Mouse (Mus musculus) heart, adult 2 months (tissue): ENCODE measurements around the gene Dpysl5. TPM values are rescaled to one million over a fixed set of nuclear protein-coding genes. Genes with fewer than 3 reads are reported as not detected.
"Not testable (repeated sequence)": the region's sequence is repeated elsewhere in the genome, so short reads cannot be mapped to it uniquely, and the experiment has no call there.

Experiments
- DNase-seq, 2 experiments: peaks; one replicate each; pipeline ENCODE4 v3.0.0; 2021
- H3K27ac ChIP-seq: fragments of 200-600 bp; 2 replicates; pipeline ENCODE4 v1.8.1; 2022
- H3K27me3 ChIP-seq: fragments of 200-500 bp; 2 replicates; pipeline ENCODE4 v1.6.1; 2012; ENCODE audit warnings: mild to moderate bottlenecking, low read length, inconsistent platforms, mixed read lengths; ENCODE audit not compliant: control insufficient read depth, insufficient read depth
- H3K36me3 ChIP-seq: fragments of 200-500 bp; 2 replicates; pipeline ENCODE4 v1.6.1; 2012; ENCODE audit warnings: low read length, inconsistent platforms; ENCODE audit not compliant: control insufficient read depth, insufficient read depth
- H3K4me1 ChIP-seq: fragments of 200-500 bp; 2 replicates; pipeline ENCODE4 v1.6.1; 2011; ENCODE audit warnings: low read length; ENCODE audit not compliant: control insufficient read depth, insufficient read depth
- H3K4me3 ChIP-seq: fragments of 200-600 bp; 2 replicates; pipeline ENCODE4 v1.8.1; 2022
- H3K79me2 ChIP-seq: fragments of 200-500 bp; replicated peaks from 2 replicates; pipeline ENCODE4 v1.6.1; 2012; ENCODE audit warnings: mild to moderate bottlenecking, inconsistent platforms, low read length, moderate library complexity, mixed read lengths; ENCODE audit not compliant: control insufficient read depth, insufficient read depth
- H3K9ac ChIP-seq: fragments of 200-500 bp; 2 replicates; pipeline ENCODE4 v1.6.1; 2012; ENCODE audit warnings: low read depth, mild to moderate bottlenecking, control low read depth, inconsistent platforms, low read length, mixed read lengths
- CTCF ChIP-seq: fragments of 200-600 bp; IDR thresholded peaks from 2 replicates; pipeline ENCODE4 v1.8.1; 2022; ENCODE audit warnings: antibody characterized with exemption, mild to moderate bottlenecking, moderate library complexity
- EP300 ChIP-seq: fragments of 200-500 bp; IDR thresholded peaks from 2 replicates; pipeline ENCODE4 v1.6.1; 2011; ENCODE audit warnings: low read depth, low read length, control low read depth; ENCODE audit not compliant: insufficient read depth
- POLR2A ChIP-seq: fragments of 200-500 bp; IDR thresholded peaks from 2 replicates; pipeline ENCODE4 v1.6.1; 2011; ENCODE audit warnings: mild to moderate bottlenecking, low read depth, low read length, control low read depth; ENCODE audit not compliant: insufficient read depth
- WGBS: fragments of 180-500 bp; shearing (Covaris S2); methylation state at CpG from one replicate; pipeline ENCODE4 v1.1.7; 2018; 5-methylcytosine and 5-hydroxymethylcytosine counted together
- intact Hi-C: fragments of 180-260 bp; cut with DNase I; formaldehyde crosslinking; loops from one replicate; pipeline ENCODE4 v1.15.1; 2025
- polyA plus RNA-seq: library from polyadenylated mRNA; depleted of rRNA; stranded (reverse); fragments of >200 nt; gene quantifications from 2 replicates; pipeline ENCODE4 v1.2.3, GENCODE M21; 2012
- total RNA-seq, 2 experiments: library from RNA; stranded (reverse); gene quantifications; 2 replicates each; pipeline ENCODE4 v1.2.3; 2021

Dpysl5 gene
- total and polyA plus RNA-seq, 3 experiments: 0.61 to 1.3 (median 0.82) TPM

DNA sequence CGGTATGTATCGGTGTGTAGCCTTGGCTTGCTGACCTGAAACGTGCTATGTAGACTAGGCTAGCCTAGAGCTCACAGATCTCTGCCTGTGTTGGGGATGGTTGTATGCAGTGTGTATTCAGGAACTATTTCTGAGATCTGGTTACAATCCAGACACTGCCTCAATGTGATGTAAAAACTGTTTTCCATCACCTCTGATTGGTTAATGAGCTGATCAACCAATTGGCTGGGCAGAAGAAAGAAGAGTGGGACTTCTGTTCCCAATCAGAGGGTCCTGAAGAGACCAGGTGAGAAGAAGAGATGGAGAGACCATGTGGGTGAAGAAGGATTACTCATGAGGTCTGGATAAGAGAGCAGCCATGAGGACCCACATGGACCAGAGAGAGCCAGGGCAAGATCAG is 43.7 kb upstream of the Dpysl5 start:
- TF ChIP-seq CTCF (no peak), EP300 (no peak), POLR2A (no peak)
- H3K4me3 ChIP-seq: peak overlapping the region; percentile 80
- 2% methylated on average over 3 of the region's 3 CpGs for WGBS
- no peaks in the 10 kb centered on the region for H3K79me2 ChIP-seq
- no peak for DNase-seq
- H3K36me3 ChIP-seq: peaks cover 4% of the 10 kb centered on the region; the same call in 1 of the 2 replicates
- no peaks in the 10 kb centered on the region for H3K27me3 ChIP-seq
- H3K27ac ChIP-seq: peak overlapping the region; percentile 99; the same call in 1 of the 2 replicates
- peaks cover 2% of the 10 kb centered on the region for H3K4me1 ChIP-seq
- H3K9ac ChIP-seq: peak overlapping the region; percentile 89; the same call in 1 of the 2 replicates
- intact Hi-C loops: no loop called here

GRCm38 (mm10) chr5:30668637-30669495 is 42.5 kb upstream of the Dpysl5 start:
- 91% methylated on average over 9 of the region's 9 CpGs for WGBS
- intact Hi-C loops: no loop called here
- TF ChIP-seq EP300: no peak
- peak; percentile 21; the same call in 1 of the 2 replicates for TF ChIP-seq CTCF
- no peak for TF ChIP-seq POLR2A
- H3K27me3 ChIP-seq: no peaks in the 10 kb centered on the region
- no peaks in the 10 kb centered on the region for H3K79me2 ChIP-seq
- no peak overlapping the region for H3K9ac ChIP-seq
- no peak for DNase-seq
- H3K4me1 ChIP-seq: peaks cover 2% of the 10 kb centered on the region
- H3K36me3 ChIP-seq: peaks cover 4% of the 10 kb centered on the region; the same call in 1 of the 2 replicates
- H3K4me3 ChIP-seq: no peak overlapping the region
- H3K27ac ChIP-seq: no peak overlapping the region

- H3K27ac ChIP-seq: no peak overlapping the region
- WGBS: 63% methylated on average over 3 of the region's 3 CpGs
- H3K4me1 ChIP-seq: peaks cover 2% of the 10 kb centered on the region
- H3K9ac ChIP-seq: no peak overlapping the region
- H3K36me3 ChIP-seq: peaks cover 4% of the 10 kb centered on the region; the same call in 1 of the 2 replicates
- H3K4me3 ChIP-seq: no peak overlapping the region
- intact Hi-C loops: no loop called here
- no peaks in the 10 kb centered on the region for H3K79me2 ChIP-seq
- H3K27me3 ChIP-seq: no peaks in the 10 kb centered on the region
- no peak for DNase-seq
- no peak for TF ChIP-seq POLR2A
- TF ChIP-seq EP300: no peak
- no peak for TF ChIP-seq CTCF
These were observed 41.9 kb upstream of the Dpysl5 start for GRCm38 (mm10) chr5:30669496-30669830.

DNA sequence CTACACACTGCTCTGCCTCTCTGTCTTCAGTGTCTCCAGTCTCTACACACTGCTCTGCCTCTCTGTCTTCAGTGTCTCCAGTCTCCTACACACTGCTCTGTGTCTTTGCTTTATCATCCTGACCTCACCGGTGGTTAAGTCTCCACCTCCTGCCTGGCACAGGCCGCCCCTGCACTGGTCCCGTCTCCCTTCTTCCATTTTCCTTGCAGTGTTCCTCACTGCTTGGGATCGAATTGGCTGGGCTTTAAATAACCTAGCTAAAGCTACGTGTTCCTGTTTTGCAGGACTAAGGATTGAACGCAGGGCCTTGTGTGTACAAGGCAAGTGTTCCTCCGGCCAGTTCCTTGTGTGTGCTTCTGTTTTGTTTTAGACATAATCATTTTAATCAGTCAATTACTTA is 41.3 kb upstream of the Dpysl5 start:
- H3K27ac ChIP-seq: no peak overlapping the region
- 59% methylated on average over 7 of the region's 7 CpGs for WGBS
- no peak overlapping the region for H3K9ac ChIP-seq
- H3K4me1 ChIP-seq: peaks cover 2% of the 10 kb centered on the region
- peaks cover 4% of the 10 kb centered on the region; the same call in 1 of the 2 replicates for H3K36me3 ChIP-seq
- intact Hi-C loops: no loop called here
- H3K4me3 ChIP-seq: no peak overlapping the region
- no peak for DNase-seq
- H3K27me3 ChIP-seq: no peaks in the 10 kb centered on the region
- H3K79me2 ChIP-seq: no peaks in the 10 kb centered on the region
- TF ChIP-seq EP300 (no peak), POLR2A (no peak), CTCF (no peak)

GRCm38 (mm10) chr5:30674001-30674400 is 37.4 kb upstream of the Dpysl5 start:
- H3K79me2 ChIP-seq: no peaks in the 10 kb centered on the region
- no peak overlapping the region for H3K9ac ChIP-seq
- intact Hi-C loops: no loop called here
- TF ChIP-seq POLR2A (no peak), CTCF (no peak), EP300 (no peak)
- H3K27me3 ChIP-seq: no peaks in the 10 kb centered on the region
- no peaks in the 10 kb centered on the region for H3K4me1 ChIP-seq
- H3K36me3 ChIP-seq: no peaks in the 10 kb centered on the region
- 91% methylated on average over 7 of the region's 7 CpGs for WGBS
- H3K27ac ChIP-seq: no peak overlapping the region
- no peak overlapping the region for H3K4me3 ChIP-seq
- no peak for DNase-seq

GRCm38 (mm10) chr5:30676800-30677199 is 34.6 kb upstream of the Dpysl5 start:
- TF ChIP-seq POLR2A (no peak), CTCF (no peak), EP300 (no peak)
- Histone ChIP-seq H3K36me3 (no peaks in the 10 kb centered on the region), H3K9ac (no peak overlapping the region), H3K4me1 (no peaks in the 10 kb centered on the region), H3K4me3 (no peak overlapping the region), H3K27ac (no peak overlapping the region), H3K79me2 (no peaks in the 10 kb centered on the region), H3K27me3 (no peaks in the 10 kb centered on the region)
- intact Hi-C loops: no loop called here
- no peak for DNase-seq
- WGBS: 84% methylated on average over 7 of the region's 7 CpGs

GRCm38 (mm10) chr5:30678069-30678468 is 33.3 kb upstream of the Dpysl5 start:
- H3K27ac ChIP-seq, intact Hi-C loops, H3K36me3 ChIP-seq, H3K4me3 ChIP-seq, DNase-seq, H3K27me3 ChIP-seq, H3K9ac ChIP-seq, H3K4me1 ChIP-seq, H3K79me2 ChIP-seq: not testable (repeated sequence)
- WGBS: 94% methylated on average over 3 of the region's 3 CpGs
